Mouse (Mus musculus): Measurements from ENCODE around the gene Qpct.

Gene Qpct

DNA sequence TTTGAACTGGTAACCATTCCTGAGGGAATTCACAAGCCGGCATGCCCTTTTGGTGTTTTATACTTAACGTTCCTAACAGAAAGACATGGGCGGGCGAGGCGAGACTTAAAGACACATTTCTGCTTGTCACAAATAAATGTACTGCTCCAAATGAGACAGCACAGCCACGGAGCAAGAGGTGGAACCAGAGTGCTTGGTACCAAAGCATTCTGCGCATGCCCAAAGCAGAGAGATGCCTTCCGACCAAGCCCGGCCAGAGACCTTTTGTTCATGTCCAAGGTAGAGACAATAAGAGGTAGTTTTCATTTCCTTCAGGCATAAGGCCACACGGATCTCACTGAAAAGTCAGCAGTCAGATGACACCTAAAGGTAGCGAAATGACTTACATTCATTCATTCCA lies 20.2 kb downstream of the Qpct start:
- in situ Hi-C loops (cut with MseI, MboI) = no loop called here

DNA sequence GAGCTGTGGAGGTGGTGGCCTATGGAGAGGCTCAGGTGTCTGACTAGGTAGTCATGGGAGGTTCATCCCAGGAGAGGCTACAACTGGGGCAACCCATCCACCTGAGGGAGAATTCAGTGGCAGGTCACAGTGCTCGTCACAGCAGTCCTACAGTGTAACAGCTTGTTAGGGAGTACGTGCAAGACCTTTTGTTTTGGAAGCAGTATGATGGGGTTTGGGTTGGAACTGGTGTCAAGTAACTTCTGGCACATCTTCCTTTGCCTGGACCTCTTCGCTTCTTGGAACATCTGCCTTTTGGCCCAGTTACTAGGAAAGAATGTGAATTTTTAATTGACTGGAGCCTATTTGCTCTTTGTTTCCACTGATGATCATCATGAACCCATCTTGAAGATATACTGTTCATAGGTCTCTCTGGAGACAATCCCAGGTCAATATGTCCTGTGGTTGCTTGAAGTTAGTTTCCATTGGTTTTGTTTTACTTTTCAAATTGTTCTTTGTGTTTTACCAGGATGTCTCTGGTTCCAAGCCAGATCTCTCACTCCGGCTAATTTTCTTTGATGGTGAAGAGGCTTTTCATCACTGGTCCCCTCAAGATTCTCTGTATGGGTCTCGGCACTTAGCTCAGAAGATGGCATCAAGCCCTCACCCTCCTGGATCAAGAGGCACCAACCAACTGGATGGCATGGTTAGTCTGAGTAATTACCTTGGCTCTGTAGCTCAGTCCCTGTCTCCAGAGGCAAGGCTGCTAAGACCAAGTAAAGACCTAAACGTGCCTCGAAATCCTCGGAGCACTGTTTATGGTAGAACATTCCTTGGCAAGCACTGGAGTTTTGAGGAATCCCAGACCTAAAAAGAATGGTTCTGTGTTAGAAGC lies 25.5 kb downstream of the Qpct start:
- in situ Hi-C loops (cut with MseI, MboI) = no loop called here

DNA sequence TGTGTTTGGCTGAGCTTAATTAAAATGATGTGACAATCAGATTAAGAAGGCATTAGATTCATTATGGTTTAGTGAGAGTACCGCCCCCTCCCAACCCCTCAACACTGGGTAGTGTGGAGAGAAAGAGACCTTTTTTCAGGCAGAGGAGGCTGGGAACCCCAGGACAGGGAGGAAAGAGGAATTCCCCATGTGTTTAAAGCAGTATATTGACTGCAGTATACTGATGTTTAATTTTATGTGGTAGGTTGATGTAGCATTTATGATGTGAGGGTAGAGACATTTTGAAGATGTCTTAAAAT lies 26.1 kb downstream of the Qpct start:
- in situ Hi-C loops (cut with MseI, MboI) = no loop called here

DNA sequence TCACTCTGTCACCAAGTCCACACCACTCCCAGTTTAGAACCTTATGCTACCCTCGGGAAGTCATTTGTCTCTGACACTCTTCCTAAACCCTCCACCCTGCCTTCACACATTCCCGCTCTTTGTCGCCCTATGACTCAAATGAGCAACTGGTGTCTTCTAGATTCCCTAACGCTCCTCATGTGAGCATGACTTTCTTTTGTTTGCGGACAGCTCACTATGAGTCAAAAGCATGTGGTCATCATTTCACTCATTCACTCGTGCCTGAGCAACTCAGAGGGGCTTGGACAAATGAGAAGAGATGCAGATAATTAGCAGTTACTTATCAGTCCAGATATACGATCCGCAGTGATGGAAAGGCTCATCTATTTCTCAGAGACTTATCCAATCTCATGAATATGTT lies 26.5 kb downstream of the Qpct start:
- in situ Hi-C loops (cut with MseI, MboI) = no loop called here

DNA sequence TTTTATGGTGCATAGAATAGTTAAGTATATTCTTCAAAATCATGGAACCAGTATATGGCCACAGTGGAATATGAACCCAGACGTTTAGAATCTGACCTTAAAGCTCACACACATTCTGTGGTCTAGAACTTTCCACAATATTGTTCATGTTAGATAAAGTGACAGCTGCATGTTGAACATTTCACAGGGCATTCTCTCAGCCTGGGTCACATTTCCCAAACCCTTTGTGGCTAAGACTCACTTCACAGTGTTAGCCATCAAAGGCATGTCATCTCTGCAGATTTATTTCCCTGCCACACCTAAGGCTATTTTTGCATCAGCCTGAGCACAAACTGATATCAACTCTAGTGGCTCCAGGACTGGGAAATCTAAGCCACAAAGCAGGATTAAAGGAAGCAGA lies 40.0 kb downstream of the Qpct start:
- in situ Hi-C loops (cut with MseI, MboI) = no loop called here

DNA sequence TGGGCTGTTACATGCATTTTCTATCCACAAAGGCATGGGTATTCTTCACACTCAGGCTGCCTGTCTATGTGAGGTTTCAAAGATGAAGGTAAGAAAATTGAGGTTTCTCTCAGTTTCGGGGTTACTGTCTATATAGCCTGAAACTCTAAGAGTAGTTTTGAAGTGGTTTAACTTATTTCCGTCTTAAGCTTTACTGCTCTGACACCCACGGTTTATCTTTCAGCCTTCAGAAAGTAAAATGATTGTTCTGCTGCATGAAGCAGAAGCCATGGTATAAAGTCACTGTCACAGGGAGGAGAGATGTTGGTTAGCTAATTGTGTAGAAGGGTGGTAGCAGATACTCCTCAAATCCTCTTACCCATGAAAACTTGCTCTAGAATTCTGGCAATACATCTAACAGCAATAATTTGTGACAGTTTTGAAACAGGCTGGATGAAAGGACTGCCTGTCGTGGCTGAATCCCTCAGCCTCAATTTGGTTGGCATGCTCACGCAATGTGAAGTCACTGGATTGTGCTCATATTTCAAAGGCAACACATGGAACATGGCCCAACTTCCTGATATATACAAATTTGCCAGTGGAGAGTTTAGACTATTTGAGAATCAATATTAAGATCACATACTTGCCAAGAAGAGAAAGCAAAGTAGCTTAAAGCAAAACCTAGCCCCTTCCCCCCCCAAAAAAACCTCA lies 41.7 kb downstream of the Qpct start:
- in situ Hi-C loops (cut with MseI, MboI) = no loop called here

DNA sequence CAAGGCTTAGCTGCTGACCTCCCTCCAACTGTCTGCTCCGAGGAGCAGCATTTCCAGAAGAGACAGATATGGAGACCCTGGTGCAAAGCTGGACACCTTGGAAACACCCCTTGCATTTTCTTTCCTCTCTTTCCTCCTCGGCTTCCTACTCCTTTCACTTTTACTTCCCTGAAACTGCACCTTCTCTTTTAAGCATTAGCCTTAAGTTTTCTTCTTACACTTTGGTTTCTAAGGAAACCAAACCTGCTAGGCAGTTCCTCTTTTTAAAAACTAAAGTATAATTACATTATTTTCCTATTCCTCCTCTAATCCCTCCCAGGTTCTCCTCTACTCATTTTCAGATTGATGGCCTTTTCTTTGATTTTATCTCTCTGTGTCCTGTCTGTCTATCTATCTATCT lies 43.9 kb downstream of the Qpct start:
- in situ Hi-C loops (cut with MseI, MboI) = no loop called here

DNA sequence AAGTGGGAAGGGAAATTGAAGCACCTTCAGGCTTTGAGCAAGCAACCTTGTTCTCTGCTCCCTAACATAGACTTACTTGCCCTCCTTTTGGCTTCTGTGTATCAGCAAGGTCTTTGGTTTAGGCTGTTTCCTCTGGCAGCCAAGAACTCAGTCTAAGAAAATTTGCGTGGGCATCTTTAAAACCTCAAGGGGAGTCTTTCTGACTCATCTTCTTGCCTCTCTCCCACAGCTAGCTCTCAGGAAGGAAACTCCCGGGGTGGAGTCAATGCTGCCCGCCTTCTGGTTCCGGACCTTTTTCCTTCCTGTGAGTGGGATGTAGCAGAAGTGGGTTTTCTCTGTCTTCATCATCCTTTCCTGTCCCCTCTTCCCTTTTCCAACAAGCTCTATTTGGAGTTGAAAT lies 48.2 kb downstream of the Qpct start:
- in situ Hi-C loops (cut with MseI, MboI) = loop anchor here in 1 of 2 experiments (25.0 kb wide), 1 partner anchor 737 kb away; no protein-coding TSS in a partner anchor

DNA sequence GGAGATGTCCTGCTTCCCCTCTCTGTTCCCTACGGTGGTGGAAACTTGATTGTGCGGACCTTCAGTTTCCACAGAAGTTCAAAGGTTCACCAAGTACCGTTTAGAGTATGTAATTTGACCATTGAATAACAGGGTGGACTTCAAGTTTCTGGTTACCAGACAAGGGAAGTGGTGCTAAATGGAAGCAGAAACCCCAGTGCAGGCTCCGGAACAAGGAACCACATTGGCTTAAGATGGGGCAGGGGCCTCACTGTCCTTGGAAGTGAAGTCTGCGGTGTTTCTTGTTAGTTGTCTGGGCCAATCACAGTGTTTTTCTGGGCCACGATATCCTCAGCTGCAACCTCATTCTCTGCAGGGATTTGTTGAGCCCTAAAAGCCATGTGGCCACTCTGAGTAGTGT lies 56.5 kb downstream of the Qpct start:
- in situ Hi-C loops (cut with MseI, MboI) = loop anchor here in 1 of 2 experiments (25.0 kb wide), 1 partner anchor 729 kb away; no protein-coding TSS in a partner anchor

DNA sequence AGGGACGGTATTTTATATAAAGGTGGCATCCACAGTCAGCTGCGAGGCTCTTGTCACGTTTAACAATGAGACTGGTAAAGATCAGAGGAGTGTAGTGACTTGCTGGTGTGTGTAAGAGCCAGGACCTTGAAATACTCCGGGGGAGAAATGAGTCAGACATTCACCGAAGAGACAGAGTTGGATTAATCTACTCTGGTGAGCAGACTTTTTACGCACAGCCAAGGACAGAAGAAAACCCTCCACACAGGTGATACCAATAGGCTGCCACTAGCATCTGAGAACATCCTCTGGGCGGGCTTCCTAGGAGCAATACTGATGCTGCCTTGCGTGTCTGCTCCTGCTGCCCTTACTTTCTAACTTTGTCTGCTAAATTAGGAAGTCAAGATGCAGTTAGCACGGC lies 57.9 kb downstream of the Qpct start:
- in situ Hi-C loops (cut with MseI, MboI) = loop anchor here in 1 of 2 experiments (25.0 kb wide), 1 partner anchor 728 kb away; no protein-coding TSS in a partner anchor

DNA sequence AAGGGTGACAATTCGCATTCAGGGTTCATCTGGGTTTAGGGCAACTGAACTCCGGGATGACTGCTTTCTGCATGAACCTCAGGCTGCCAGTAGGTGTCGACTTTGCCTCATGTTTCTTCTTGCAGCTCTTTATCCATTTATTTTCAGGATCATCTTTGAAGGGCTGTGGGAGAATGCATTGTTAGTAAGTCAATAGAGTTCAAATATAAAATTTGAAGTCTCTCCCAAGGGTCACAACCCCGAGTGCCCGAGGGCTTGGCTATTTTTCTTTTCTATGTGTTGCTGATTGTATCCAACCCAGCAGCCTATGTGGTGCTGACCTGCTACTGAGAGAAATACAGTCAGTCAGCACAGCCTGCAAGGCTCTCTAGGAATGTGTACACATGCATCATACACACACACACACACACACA lies 59.2 kb downstream of the Qpct start:
- in situ Hi-C loops (cut with MseI, MboI) = loop anchor here (5.0 to 25.0 kb wide), 3 partner anchors 464 to 726 kb away; no protein-coding TSS in a partner anchor

DNA sequence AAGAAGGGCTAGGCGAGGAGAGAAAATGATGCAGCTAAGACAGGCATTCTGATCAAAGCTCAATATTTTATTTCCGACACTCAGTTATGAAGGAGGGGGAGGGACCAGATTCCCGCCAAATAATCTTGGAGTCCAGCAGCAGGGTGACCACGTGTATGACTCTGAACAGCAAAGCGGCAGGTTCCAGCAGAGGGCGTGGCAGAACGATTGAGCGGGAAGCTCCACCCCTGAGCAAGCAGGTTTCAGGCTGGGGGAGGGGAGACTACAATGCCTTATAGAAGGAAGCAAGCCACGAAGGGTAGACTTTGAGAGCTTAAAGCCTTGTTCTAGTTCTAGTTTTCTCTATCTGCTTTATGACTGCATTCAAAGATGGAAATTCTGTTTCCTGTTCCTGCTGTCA lies 63.5 kb downstream of the Qpct start:
- in situ Hi-C loops (cut with MseI, MboI) = loop anchor here in 1 of 2 experiments (10.0 to 25.0 kb wide), 2 partner anchors 460 to 722 kb away; no protein-coding TSS in a partner anchor

DNA sequence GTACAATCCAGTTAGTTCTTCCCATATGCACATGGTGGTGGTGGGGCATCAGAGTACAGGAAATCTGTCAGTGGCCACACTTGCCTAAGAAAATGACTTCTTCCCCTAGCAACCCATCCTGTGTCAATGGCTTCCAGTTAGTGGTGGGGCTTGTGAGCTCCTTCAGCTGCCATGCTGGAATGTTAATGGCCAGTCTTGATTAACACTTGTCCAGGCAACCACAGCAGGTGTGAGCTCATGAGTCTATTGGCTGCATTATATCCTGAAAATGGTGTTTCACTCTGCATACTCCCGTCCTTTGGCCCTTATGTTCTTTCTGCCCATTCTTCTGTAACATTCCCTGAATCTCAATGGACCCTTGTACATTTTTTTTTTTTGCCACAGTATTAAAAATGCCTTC lies 67.4 kb downstream of the Qpct start:
- in situ Hi-C loops (cut with MseI, MboI) = loop anchor here in 1 of 2 experiments (10.0 to 25.0 kb wide), 2 partner anchors 456 to 718 kb away; no protein-coding TSS in a partner anchor

DNA sequence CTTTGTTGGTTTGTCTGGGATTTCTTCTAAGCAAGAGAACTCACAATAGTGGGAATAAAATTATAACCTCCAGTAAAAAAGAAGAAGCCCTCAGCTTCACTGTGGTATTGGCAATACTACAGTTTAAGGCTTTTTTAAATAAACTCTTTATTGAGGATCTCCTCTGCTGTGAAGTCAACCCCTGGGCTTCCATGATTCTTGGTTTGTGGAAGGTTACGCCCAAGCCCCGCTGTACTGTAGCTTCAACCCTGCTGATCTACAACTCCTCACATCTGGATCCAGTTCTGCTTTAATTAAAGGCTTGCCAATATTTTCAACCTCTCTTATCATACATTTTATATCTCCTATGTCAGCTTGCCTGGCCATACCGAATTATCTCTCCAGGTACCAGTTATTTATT lies 68.6 kb downstream of the Qpct start:
- in situ Hi-C loops (cut with MseI, MboI) = loop anchor here in 1 of 2 experiments (25.0 kb wide), 1 partner anchor 717 kb away; no protein-coding TSS in a partner anchor

DNA sequence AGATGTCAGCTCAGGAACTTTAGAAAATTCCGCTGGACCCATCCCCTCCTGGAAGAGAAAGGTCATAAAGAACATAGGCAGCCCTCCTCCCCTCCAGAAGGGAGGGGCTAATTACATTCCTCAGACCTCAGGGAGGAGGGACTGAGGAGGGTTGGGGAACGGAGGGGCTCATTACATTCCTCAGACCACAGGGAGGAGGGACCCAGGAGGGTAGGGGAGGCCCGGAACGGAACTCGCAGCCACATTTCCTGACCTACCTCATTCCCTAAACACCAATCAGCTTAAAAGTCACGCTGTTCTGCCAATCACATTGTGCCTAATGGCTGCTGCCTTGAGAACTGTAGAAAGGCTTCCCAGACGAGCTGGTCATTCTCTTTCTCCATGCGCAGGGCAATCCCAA lies 82.0 kb downstream of the Qpct start:
- in situ Hi-C loops (cut with MseI, MboI) = no loop called here

DNA sequence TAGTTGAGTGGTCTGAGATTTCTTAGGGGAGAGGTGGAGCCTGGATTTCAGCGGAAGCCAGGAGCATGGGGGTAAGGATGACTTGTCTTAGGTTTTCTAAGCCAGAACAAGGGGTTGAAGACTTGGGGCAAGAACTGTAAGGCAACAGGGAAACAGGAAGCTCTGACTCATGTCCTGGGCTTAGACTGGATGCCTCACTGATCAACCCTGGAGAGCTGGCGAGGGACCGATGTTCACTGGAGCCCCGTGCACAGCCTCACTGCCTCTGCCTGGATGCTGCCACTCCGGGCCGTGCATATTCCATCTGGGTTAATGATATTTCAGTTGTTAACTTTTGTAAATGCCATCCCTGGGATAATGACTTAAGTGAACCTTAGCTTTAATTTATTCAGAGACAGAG lies 84.1 kb downstream of the Qpct start:
- in situ Hi-C loops (cut with MseI, MboI) = no loop called here

DNA sequence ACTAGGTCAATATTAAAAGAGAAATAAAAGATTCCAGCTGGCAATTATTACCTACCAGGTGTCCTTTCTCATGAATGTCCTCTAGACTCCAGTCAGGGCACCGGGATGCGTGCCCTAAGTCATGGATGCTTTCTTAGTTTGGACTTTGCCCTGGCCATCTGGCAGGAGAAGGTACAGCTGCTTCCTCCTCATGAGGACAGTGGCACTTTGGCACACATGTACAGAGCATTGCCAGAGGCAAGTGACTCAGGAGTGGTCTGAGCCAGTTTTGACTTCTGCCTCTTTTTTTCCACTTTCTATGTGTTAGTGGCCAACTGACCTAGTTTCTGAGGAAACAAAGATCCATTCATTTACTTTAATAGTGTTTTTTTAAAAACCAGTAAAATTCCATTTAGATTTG lies 84.7 kb downstream of the Qpct start:
- in situ Hi-C loops (cut with MseI, MboI) = no loop called here

Measured in mouse trophoblast stem cell (cell line).